Mouse (Mus musculus) embryonic facial prominence, embryonic 14.5 days (tissue): ENCODE measurements at regions not wholly inside any gene's neighbourhood (a gene's known extent, or its start where the extent isn't known, plus 50 kb on each side); places are given as distances from the start of the nearest gene placed in this dataset.
A peak's percentile ranks its signal among the peaks of the same experiment; 100 is the strongest.

ENCODE experiments used
- ATAC-seq: fragments of 200-750 bp; cut with Nextera tagmentation; 2 replicates; pipeline ENCODE4 v1.8.0; 2017; ENCODE audit warnings: low read depth, moderate number of reproducible peaks, moderate TSS enrichment
- DNase-seq: peaks from one replicate; pipeline ENCODE4 v3.0.0-alpha.2; 2015; ENCODE audit warnings: low spot score
- H3K27ac ChIP-seq: fragments of 300-500 bp; sonication (generic); replicated peaks from 2 replicates; pipeline ENCODE4 v1.5.1; 2014; ENCODE audit warnings: low read depth, mild to moderate bottlenecking, low read length, moderate library complexity
- H3K27me3 ChIP-seq: fragments of 300-500 bp; sonication (generic); replicated peaks from 2 replicates; pipeline ENCODE4 v1.6.1; 2014; ENCODE audit warnings: low read length; ENCODE audit not compliant: control insufficient read depth, insufficient read depth
- H3K36me3 ChIP-seq: fragments of 300-500 bp; sonication (generic); 2 replicates; pipeline ENCODE4 v1.6.1; 2014; ENCODE audit warnings: low read length, mixed read lengths; ENCODE audit not compliant: control insufficient read depth, insufficient read depth
- H3K4me1 ChIP-seq: fragments of 300-500 bp; sonication (generic); 2 replicates; pipeline ENCODE4 v1.6.1; 2014; ENCODE audit warnings: antibody characterized with exemption, low read length; ENCODE audit not compliant: control insufficient read depth, insufficient read depth
- H3K4me2 ChIP-seq: fragments of 300-500 bp; sonication (generic); 2 replicates; pipeline ENCODE4 v1.6.1; 2014; ENCODE audit warnings: low read depth, mild to moderate bottlenecking, low read length, moderate library complexity, mixed read lengths
- H3K4me3 ChIP-seq: fragments of 300-500 bp; sonication (generic); 2 replicates; pipeline ENCODE4 v1.5.1; 2014; ENCODE audit warnings: low read depth, mild to moderate bottlenecking, low read length
- H3K9ac ChIP-seq: fragments of 300-500 bp; sonication (generic); 2 replicates; pipeline ENCODE4 v1.6.1; 2014; ENCODE audit warnings: low read depth, mild to moderate bottlenecking, low read length, moderate library complexity, mixed read lengths
- H3K9me3 ChIP-seq: fragments of 300-500 bp; sonication (generic); 2 replicates; pipeline ENCODE4 v1.6.1; 2016; ENCODE audit warnings: low read length; ENCODE audit not compliant: control insufficient read depth
- WGBS: fragments of 180-500 bp; shearing (Covaris S2); extraction: QIAGEN DNeasy Blood & Tissue Kit; methylation state at CpG from one replicate; pipeline ENCODE4 v1.1.7; 2014; 5-methylcytosine and 5-hydroxymethylcytosine counted together

GRCm38 (mm10) chr17:4864901-4865300 is 129.2 kb upstream of the Arid1b start:
- Histone ChIP-seq H3K9ac (no peak overlapping the region), H3K4me2 (peak overlapping the region; percentile 47; the same call in 1 of the 2 replicates), H3K4me3 (no peak overlapping the region)

GRCm38 (mm10) chr17:4865621-4866020 is 128.5 kb upstream of the Arid1b start:
- Histone ChIP-seq H3K27ac (peak overlapping the region; percentile 74), H3K9me3 (no peaks in the 10 kb centered on the region), H3K36me3 (no peaks in the 10 kb centered on the region), H3K4me1 (peaks cover 16% of the 10 kb centered on the region), H3K27me3 (no peaks in the 10 kb centered on the region), H3K9ac (peak overlapping the region; percentile 48; the same call in 1 of the 2 replicates), H3K4me3 (peak overlapping the region; percentile 20), H3K4me2 (peak overlapping the region; percentile 47)
- peak; percentile 68 for ATAC-seq
- 13% methylated on average over 10 of the region's 10 CpGs for WGBS
- peak; percentile 94 for DNase-seq

More at GRCm38 (mm10) chr17:4864901-4865300, 129.2 kb upstream of the Arid1b start:
- Histone ChIP-seq H3K27me3 (no peaks in the 10 kb centered on the region), H3K27ac (peak overlapping the region; percentile 74), H3K36me3 (no peaks in the 10 kb centered on the region), H3K9me3 (no peaks in the 10 kb centered on the region), H3K4me1 (peaks cover 16% of the 10 kb centered on the region)
- no peak for DNase-seq
- 80% methylated on average over 10 of the region's 10 CpGs for WGBS
- ATAC-seq: no peak

GRCm38 (mm10) chr17:4866026-4866896 is 127.9 kb upstream of the Arid1b start:
- Histone ChIP-seq H3K9me3 (no peaks in the 10 kb centered on the region), H3K4me1 (peaks cover 16% of the 10 kb centered on the region), H3K36me3 (no peaks in the 10 kb centered on the region), H3K4me3 (peak overlapping the region; percentile 20), H3K9ac (peak overlapping the region; percentile 48; the same call in 1 of the 2 replicates), H3K27ac (peak overlapping the region; percentile 74), H3K4me2 (peak overlapping the region; percentile 47), H3K27me3 (no peaks in the 10 kb centered on the region)
- WGBS: 28% methylated on average over 17 of the region's 17 CpGs
- ATAC-seq (peak; percentile 79), DNase-seq (peak; percentile 65)

DNA sequence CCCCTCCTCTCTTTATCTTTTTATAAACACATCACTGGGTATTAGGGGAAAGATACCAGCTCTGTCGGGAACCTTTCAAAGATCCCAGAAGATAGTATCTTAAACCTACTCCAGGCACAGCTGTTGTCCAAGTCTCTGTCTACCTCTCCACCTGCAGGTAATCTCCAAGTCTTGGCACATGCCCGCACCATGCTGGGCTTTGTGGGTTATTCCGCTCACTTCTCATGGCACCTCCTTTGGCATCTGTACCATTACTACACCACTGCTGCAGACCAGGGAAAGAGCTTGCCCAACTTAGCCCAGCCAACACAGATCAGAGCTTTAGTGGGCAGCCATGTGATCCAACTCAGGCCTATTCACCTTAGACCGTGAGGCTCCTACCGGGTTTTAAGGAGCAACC is 127.0 kb upstream of the Arid1b start:
- no peak overlapping the region for H3K27ac ChIP-seq
- DNase-seq (no peak), ATAC-seq (no peak)
- no peaks in the 10 kb centered on the region for H3K36me3 ChIP-seq
- no peaks in the 10 kb centered on the region for H3K27me3 ChIP-seq
- peaks cover 16% of the 10 kb centered on the region for H3K4me1 ChIP-seq
- H3K4me2 ChIP-seq: no peak overlapping the region
- no peaks in the 10 kb centered on the region for H3K9me3 ChIP-seq
- no peak overlapping the region for H3K4me3 ChIP-seq
- WGBS: 93% methylated on average over 5 of the region's 5 CpGs
- H3K9ac ChIP-seq: no peak overlapping the region

DNA sequence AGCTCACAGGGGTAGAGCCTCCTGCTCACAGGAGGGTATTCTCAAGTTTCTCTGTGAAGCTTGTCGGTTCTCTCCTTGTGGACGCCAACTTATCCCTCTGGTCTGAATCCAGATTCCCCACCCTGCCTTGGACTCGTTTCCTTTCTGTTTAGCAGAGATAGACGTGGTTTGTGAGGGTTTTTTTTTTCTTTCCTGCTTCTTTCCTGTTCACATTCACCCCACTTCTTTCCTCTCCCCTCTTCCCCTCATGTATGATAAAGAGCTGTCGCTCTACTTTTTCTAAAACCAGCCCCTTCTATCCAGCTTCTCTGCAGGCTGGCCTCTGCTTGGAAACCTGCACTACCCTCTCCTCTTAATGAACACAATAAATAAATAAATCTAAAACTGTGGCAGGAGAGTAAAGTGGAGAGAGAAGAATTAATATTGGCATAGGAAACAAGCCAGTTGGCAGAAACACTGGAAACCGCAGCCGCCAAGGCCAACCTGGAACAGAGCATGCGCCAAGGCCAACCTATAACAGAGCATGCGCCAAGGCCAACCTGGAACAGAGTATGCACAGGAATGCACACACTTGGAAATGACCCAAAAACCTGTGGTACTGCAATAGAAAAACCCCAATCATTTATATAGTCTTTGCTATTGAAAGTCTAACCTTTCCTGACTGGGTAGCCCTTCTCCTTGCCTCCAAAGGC is 126.2 kb upstream of the Arid1b start:
- 0 out of 2 replicates have a peak overlapping the region, but pooled peaks have one; percentile 7 for H3K27ac ChIP-seq
- no peaks in the 10 kb centered on the region for H3K27me3 ChIP-seq
- no peak overlapping the region for H3K4me3 ChIP-seq
- peak; percentile 71 for DNase-seq
- H3K4me1 ChIP-seq: peaks cover 16% of the 10 kb centered on the region
- no peak overlapping the region for H3K9ac ChIP-seq
- no peak for ATAC-seq
- no peak overlapping the region for H3K4me2 ChIP-seq
- H3K36me3 ChIP-seq: no peaks in the 10 kb centered on the region
- no peaks in the 10 kb centered on the region for H3K9me3 ChIP-seq
- 61% methylated on average over 9 of the region's 9 CpGs for WGBS

DNA sequence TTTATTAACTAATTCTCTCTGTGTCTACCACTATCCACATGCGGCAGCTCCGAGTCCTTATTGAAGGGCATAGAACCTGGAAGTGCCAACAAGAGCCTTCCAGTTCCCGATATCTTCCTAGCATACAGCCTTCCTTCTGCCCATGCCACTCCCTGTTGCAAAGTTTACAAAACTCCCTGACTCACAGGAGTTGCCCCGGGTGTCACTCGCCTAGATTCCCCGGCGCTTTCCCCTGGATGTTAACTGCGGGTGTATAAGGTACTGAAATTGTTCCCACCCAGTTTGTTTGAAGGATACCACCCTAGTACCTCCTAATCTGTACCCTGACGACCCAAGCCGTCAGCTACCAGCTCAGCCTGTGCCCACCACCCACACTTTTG is 125.7 kb upstream of the Arid1b start:
- no peak overlapping the region for H3K4me3 ChIP-seq
- ATAC-seq: no peak
- H3K27ac ChIP-seq: no peak overlapping the region

GRCm38 (mm10) chr17:4868861-4869260 is 125.3 kb upstream of the Arid1b start:
- Histone ChIP-seq H3K27ac (no peak overlapping the region), H3K27me3 (no peaks in the 10 kb centered on the region), H3K36me3 (no peaks in the 10 kb centered on the region), H3K9ac (no peak overlapping the region), H3K9me3 (no peaks in the 10 kb centered on the region), H3K4me1 (peaks cover 16% of the 10 kb centered on the region), H3K4me3 (no peak overlapping the region), H3K4me2 (no peak overlapping the region)
- no peak for ATAC-seq
- WGBS: 80% methylated on average over 5 of the region's 5 CpGs
- no peak for DNase-seq

More for the DNA sequence above, 125.7 kb upstream of the Arid1b start:
- H3K9ac ChIP-seq: no peak overlapping the region
- no peak overlapping the region for H3K4me2 ChIP-seq
- DNase-seq: no peak
- 88% methylated on average over 10 of the region's 10 CpGs for WGBS
- no peaks in the 10 kb centered on the region for H3K9me3 ChIP-seq
- no peaks in the 10 kb centered on the region for H3K36me3 ChIP-seq
- peaks cover 16% of the 10 kb centered on the region for H3K4me1 ChIP-seq
- H3K27me3 ChIP-seq: no peaks in the 10 kb centered on the region

- H3K27ac ChIP-seq: no peak overlapping the region
- ATAC-seq (no peak), DNase-seq (no peak)
- H3K4me2 ChIP-seq: no peak overlapping the region
- H3K27me3 ChIP-seq: no peaks in the 10 kb centered on the region
- no peaks in the 10 kb centered on the region for H3K36me3 ChIP-seq
- 71% methylated on average over 2 of the region's 2 CpGs for WGBS
- no peak overlapping the region for H3K9ac ChIP-seq
- no peaks in the 10 kb centered on the region for H3K9me3 ChIP-seq
- no peak overlapping the region for H3K4me3 ChIP-seq
- peaks cover 11% of the 10 kb centered on the region for H3K4me1 ChIP-seq
Measured at GRCm38 (mm10) chr17:4871267-4871666, 122.9 kb upstream of the Arid1b start.
